Mouse (Mus musculus) retina, adult 2 months (tissue): ENCODE measurements around the gene Palm.
"Not testable (repeated sequence)": the region's sequence is repeated elsewhere in the genome, so short reads cannot be mapped to it uniquely, and the experiment has no call there.

Experiments used
- DNase-seq: peaks from one replicate; pipeline ENCODE4 v3.0.0-alpha.2; 2012; ENCODE audit warnings: low read depth, low spot score

The Palm gene

GRCm38 (mm10) chr10:79793051-79793737 is at the start of gene Palm:
Palm (plus strand) TSS chr10:79793572.
- peak; percentile 53 for DNase-seq

GRCm38 (mm10) chr10:79743650-79744365 is 49.6 kb upstream of the Palm start:
- no peak for DNase-seq

- DNase-seq: no peak
Measured at GRCm38 (mm10) chr10:79745411-79745810, 48.0 kb upstream of the Palm start.

- peak; percentile 92 for DNase-seq
Measured at GRCm38 (mm10) chr10:79745898-79746773, 47.2 kb upstream of the Palm start, which contains the start of gene Polrmt. Polrmt (minus strand) TSS chr10:79746581.

- no peak for DNase-seq
Measured at GRCm38 (mm10) chr10:79746774-79747151, 46.6 kb upstream of the Palm start.

GRCm38 (mm10) chr10:79748496-79748895 is 44.9 kb upstream of the Palm start:
- no peak for DNase-seq

- DNase-seq: peak; percentile 39
Measured at GRCm38 (mm10) chr10:79754856-79755516, 38.4 kb upstream of the Palm start, which contains the start of gene Fgf22. Fgf22 (plus strand) TSS chr10:79755076.

GRCm38 (mm10) chr10:79755854-79756253 is 37.5 kb upstream of the Palm start:
- no peak for DNase-seq

GRCm38 (mm10) chr10:79756660-79757059 is 36.7 kb upstream of the Palm start:
- DNase-seq: no peak

- DNase-seq: not testable (repeated sequence)
Measured at GRCm38 (mm10) chr10:79759675-79760074, 33.7 kb upstream of the Palm start.

GRCm38 (mm10) chr10:79760603-79761143 is 32.7 kb upstream of the Palm start:
- DNase-seq: no peak

GRCm38 (mm10) chr10:79762875-79763274 is 30.5 kb upstream of the Palm start:
- no peak for DNase-seq

GRCm38 (mm10) chr10:79764234-79764633 is 29.1 kb upstream of the Palm start:
- DNase-seq: no peak

GRCm38 (mm10) chr10:79765228-79765745 is 28.1 kb upstream of the Palm start:
- DNase-seq: no peak

GRCm38 (mm10) chr10:79766001-79766507 is 27.3 kb upstream of the Palm start:
- DNase-seq: no peak

GRCm38 (mm10) chr10:79766508-79767325 is 26.7 kb upstream of the Palm start, which contains the start of gene Rnf126:
Rnf126 (minus strand) TSS chr10:79766952.
- DNase-seq: peak; percentile 100

- peak; percentile 65 for DNase-seq
Measured at GRCm38 (mm10) chr10:79767372-79768244, 25.8 kb upstream of the Palm start.

- peak; percentile 48 for DNase-seq
Measured at GRCm38 (mm10) chr10:79768400-79768799, 25.0 kb upstream of the Palm start.

GRCm38 (mm10) chr10:79769329-79769728 is 24.0 kb upstream of the Palm start:
- DNase-seq: no peak
